Mouse (Mus musculus): ENCODE results near the gene Wnk1. TPM values are rescaled to one million over a fixed set of nuclear protein-coding genes. Genes with fewer than 3 reads are reported as not detected.

Wnk1 gene
- total and polyA plus RNA-seq, 3 experiments: 157 to 369 (median 354) TPM

DNA sequence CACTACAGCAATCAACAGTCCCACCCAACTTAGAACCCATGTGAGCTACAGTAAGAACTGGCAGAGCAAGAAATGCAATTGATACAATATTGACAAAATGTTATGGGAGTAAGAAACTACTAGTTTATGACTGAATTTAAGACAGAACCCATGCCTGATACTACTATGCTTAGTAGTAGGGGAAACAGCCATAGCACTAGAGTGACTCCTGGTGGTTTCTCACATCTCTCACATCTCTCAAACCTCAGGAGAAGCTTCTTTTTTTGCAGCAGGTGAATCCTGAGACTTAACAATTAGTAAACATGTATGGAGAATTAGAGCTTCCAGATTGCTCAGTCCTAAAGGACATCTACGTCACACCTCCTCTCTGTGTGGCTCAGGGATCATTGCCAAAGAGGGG, 42.0 kb downstream of the Wnk1 start:
- 43% methylated on average over 1 of the region's 1 CpGs for WGBS
- H3K4me3 ChIP-seq: no peak overlapping the region
- DNase-seq: no peak
- intact Hi-C loops (cut with DNase I): loop anchor here (10.0 kb wide), 1 partner anchor 202 kb away; no protein-coding TSS in a partner anchor
- no peak overlapping the region for H3K27ac ChIP-seq
- peak; percentile 45 for TF ChIP-seq CTCF (IDR thresholded peaks at IDR 0.05)
- TF ChIP-seq EP300 (IDR thresholded peaks at IDR 0.05; ENCODE audit: insufficient read depth, low read depth, low read length): no peak
- no peak overlapping the region for H3K9ac ChIP-seq (ENCODE audit: low read depth, low read length)
- peaks cover 1% of the 10 kb centered on the region for H3K4me1 ChIP-seq (ENCODE audit: control insufficient read depth, insufficient read depth, low read length)
- H3K79me2 ChIP-seq (replicated peaks; ENCODE audit: control insufficient read depth, insufficient read depth, low read length): peaks cover 3% of the 10 kb centered on the region; the same call in 1 of the 2 replicates
- peaks cover 16% of the 10 kb centered on the region for H3K36me3 ChIP-seq (ENCODE audit: control insufficient read depth, insufficient read depth, low read length)
- no peaks in the 10 kb centered on the region for H3K27me3 ChIP-seq (ENCODE audit: control insufficient read depth, insufficient read depth, low read length)

DNA sequence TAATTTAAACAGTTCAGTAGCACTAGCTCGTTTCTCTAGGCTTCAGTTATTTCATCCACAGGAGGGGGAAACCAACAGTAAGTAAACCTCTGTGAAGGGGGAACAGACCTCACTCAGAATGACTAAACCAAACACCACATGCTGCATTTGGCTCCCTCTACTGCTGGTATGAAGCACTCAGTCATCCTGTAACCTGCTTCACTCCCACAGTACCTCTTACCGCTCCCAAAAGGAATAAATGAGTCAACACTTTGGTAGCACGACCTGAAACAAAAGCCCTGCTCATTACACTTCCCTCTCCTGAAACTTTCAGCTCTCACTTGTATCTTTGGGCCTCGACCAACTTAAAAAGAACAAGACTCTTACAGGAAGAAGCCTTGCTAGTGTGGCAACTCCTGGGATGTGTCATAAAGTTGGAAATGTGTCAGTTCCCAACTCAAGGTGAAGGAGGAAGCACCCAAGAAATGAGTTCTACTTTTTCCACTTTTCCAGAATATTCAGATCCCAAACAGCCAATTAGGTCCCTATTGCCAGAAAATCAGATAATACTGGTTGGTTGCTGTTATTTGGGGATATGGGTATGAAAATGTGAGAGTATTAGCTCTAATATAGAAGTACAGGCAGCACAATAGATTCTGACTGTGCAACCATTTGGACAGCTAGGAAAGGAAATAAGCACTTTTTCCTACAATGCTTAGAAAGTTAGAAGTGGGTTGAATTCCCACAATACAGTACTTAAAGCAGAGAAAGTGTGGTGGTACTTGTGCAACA, 114.1 kb downstream of the Wnk1 start:
- Histone ChIP-seq H3K4me3 (no peak overlapping the region), H3K27me3 (ENCODE audit: control insufficient read depth, insufficient read depth, low read length) (no peaks in the 10 kb centered on the region), H3K79me2 (replicated peaks; ENCODE audit: control insufficient read depth, insufficient read depth, low read length) (no peaks in the 10 kb centered on the region), H3K4me1 (ENCODE audit: control insufficient read depth, insufficient read depth, low read length) (no peaks in the 10 kb centered on the region; the same call in 1 of the 2 replicates), H3K36me3 (ENCODE audit: control insufficient read depth, insufficient read depth, low read length) (peaks cover 18% of the 10 kb centered on the region), H3K9ac (ENCODE audit: low read depth, low read length) (no peak overlapping the region), H3K27ac (no peak overlapping the region)
- intact Hi-C loops (cut with DNase I): loop anchor here (2.0 to 5.0 kb wide), 2 partner anchors 132 to 432 kb away; no protein-coding TSS in a partner anchor
- no peak for DNase-seq
- no peak for TF ChIP-seq EP300 (IDR thresholded peaks at IDR 0.05; ENCODE audit: insufficient read depth, low read depth, low read length)
- peak; percentile 65 for TF ChIP-seq CTCF (IDR thresholded peaks at IDR 0.05)
- WGBS: 32% methylated on average over 4 of the region's 4 CpGs

DNA sequence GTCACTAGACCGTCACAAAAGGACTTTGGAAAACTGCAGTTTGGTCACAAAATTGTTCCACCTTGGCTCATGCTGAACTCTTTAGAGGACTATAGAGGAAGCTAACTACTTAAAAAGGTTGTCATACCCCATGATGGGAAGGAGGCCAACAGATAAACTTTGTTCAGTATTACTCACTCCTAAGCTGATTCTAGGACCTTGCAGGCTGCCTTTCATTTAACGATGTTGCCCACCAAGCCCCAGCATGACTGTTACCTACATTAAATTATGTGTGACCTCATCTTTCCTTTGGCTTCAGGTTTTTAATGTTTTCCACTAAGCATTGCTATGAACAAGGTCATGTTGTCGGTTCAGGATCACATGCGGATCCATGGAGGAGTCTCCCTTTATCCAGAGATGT, 115.9 kb downstream of the Wnk1 start:
- H3K36me3 ChIP-seq (ENCODE audit: control insufficient read depth, insufficient read depth, low read length): peaks cover 10% of the 10 kb centered on the region
- TF ChIP-seq EP300 (IDR thresholded peaks at IDR 0.05; ENCODE audit: insufficient read depth, low read depth, low read length): no peak
- no peak for TF ChIP-seq POLR2A (IDR thresholded peaks at IDR 0.05; ENCODE audit: insufficient read depth, low read depth, low read length)
- no peak for TF ChIP-seq CTCF (IDR thresholded peaks at IDR 0.05)
- no peaks in the 10 kb centered on the region for H3K79me2 ChIP-seq (replicated peaks; ENCODE audit: control insufficient read depth, insufficient read depth, low read length)
- no peak overlapping the region for H3K27ac ChIP-seq
- H3K4me1 ChIP-seq (ENCODE audit: control insufficient read depth, insufficient read depth, low read length): no peaks in the 10 kb centered on the region
- intact Hi-C loops (cut with DNase I): loop anchor here (5.0 kb wide), 1 partner anchor 430 kb away; no protein-coding TSS in a partner anchor
- WGBS: 79% methylated on average over 4 of the region's 4 CpGs
- no peak overlapping the region for H3K4me3 ChIP-seq
- DNase-seq: no peak
- no peaks in the 10 kb centered on the region for H3K27me3 ChIP-seq (ENCODE audit: control insufficient read depth, insufficient read depth, low read length)
- no peak overlapping the region for H3K9ac ChIP-seq (ENCODE audit: low read depth, low read length)

DNA sequence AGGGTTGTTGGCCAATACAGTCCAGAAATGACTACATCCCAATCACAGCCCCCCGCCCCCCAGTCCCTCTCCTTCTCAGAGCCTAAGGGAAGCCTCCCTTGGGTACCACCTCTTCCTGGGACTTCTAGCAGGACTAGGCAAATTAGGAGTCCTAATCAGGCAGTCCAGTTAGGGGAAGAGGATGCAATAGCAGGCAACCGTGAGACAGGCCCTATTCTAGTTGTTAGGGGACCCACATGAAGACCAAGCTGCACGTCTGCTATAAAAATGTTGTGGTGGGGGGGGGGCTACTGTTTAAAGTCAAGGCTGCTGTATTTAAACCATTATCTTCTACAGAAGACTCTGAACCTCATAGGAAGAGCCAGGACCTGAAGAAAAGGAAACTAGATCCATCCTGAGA, 116.3 kb downstream of the Wnk1 start:
- 87% methylated on average over 3 of the region's 3 CpGs for WGBS
- no peak overlapping the region for H3K27ac ChIP-seq
- intact Hi-C loops (cut with DNase I): loop anchor here (5.0 kb wide), 1 partner anchor 430 kb away; no protein-coding TSS in a partner anchor
- no peak overlapping the region for H3K9ac ChIP-seq (ENCODE audit: low read depth, low read length)
- no peak overlapping the region for H3K4me3 ChIP-seq
- H3K4me1 ChIP-seq (ENCODE audit: control insufficient read depth, insufficient read depth, low read length): no peaks in the 10 kb centered on the region
- H3K27me3 ChIP-seq (ENCODE audit: control insufficient read depth, insufficient read depth, low read length): no peaks in the 10 kb centered on the region
- no peak for DNase-seq
- no peaks in the 10 kb centered on the region for H3K79me2 ChIP-seq (replicated peaks; ENCODE audit: control insufficient read depth, insufficient read depth, low read length)
- no peak for TF ChIP-seq POLR2A (IDR thresholded peaks at IDR 0.05; ENCODE audit: insufficient read depth, low read depth, low read length)
- no peak for TF ChIP-seq CTCF (IDR thresholded peaks at IDR 0.05)
- no peak for TF ChIP-seq EP300 (IDR thresholded peaks at IDR 0.05; ENCODE audit: insufficient read depth, low read depth, low read length)
- peaks cover 9% of the 10 kb centered on the region for H3K36me3 ChIP-seq (ENCODE audit: control insufficient read depth, insufficient read depth, low read length)

DNA sequence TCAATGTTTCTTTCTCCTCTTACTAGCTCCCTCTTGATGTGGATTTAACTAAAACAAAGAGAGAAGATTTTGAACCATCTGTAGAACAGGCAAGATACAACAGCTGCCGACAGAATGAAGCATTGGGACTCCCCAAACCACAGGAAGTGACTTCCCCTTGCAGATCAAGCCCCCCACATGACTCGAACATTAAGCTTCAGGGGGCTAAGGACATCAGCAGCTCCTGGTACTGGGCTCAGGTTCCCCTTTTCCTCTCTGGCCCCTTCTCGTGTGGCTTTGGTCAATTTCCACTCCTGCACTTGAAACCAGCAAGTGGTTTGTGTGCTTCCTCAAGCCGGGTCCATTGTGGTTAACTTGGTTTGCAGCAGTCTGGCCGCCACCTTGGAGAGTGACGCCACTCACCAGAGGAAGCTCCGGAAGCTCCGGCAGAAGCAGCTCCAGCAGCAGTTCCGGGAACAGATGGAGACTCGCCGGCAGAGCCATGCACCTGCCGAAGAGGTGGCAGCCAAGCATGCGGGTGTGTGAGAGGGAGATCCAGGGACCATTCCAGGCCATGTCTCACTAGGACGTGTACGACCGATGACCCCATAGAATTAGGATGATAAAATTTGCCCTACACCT, 119.8 kb downstream of the Wnk1 start:
- no peak overlapping the region for H3K4me3 ChIP-seq
- peaks cover 2% of the 10 kb centered on the region; the same call in 1 of the 2 replicates for H3K79me2 ChIP-seq (replicated peaks; ENCODE audit: control insufficient read depth, insufficient read depth, low read length)
- DNase-seq: peak in 1 of 2 experiments; percentile 38
- H3K27me3 ChIP-seq (ENCODE audit: control insufficient read depth, insufficient read depth, low read length): no peaks in the 10 kb centered on the region
- no peak overlapping the region for H3K27ac ChIP-seq
- intact Hi-C loops (cut with DNase I): no loop called here
- no peak overlapping the region for H3K9ac ChIP-seq (ENCODE audit: low read depth, low read length)
- WGBS: 68% methylated on average over 16 of the region's 16 CpGs
- no peaks in the 10 kb centered on the region for H3K4me1 ChIP-seq (ENCODE audit: control insufficient read depth, insufficient read depth, low read length)
- no peaks in the 10 kb centered on the region; the same call in 1 of the 2 replicates for H3K36me3 ChIP-seq (ENCODE audit: control insufficient read depth, insufficient read depth, low read length)
- TF ChIP-seq EP300 (IDR thresholded peaks at IDR 0.05; ENCODE audit: insufficient read depth, low read depth, low read length): no peak
- no peak for TF ChIP-seq POLR2A (IDR thresholded peaks at IDR 0.05; ENCODE audit: insufficient read depth, low read depth, low read length)
- no peak for TF ChIP-seq CTCF (IDR thresholded peaks at IDR 0.05)

DNA sequence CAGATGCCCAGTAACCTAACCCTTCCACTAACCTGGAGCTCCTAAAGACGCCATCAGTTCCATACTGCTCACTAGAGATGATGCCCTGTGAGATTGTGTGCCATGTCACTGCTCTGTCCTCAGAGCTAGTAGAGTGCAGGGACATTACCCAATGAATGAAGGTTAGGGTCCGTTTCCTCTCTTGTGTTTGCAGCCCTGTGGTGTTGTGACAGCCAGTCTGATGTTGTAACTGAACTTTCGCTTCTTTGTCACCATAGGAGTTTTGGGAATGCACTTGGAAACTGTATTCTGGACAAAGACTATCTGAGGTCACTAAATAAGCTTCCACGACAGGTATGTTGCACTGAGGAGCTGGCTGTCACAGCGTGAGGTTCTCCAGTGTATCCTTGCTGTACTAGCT, 122.8 kb downstream of the Wnk1 start:
- WGBS: 93% methylated on average over 5 of the region's 5 CpGs
- H3K36me3 ChIP-seq (ENCODE audit: control insufficient read depth, insufficient read depth, low read length): no peaks in the 10 kb centered on the region; the same call in 1 of the 2 replicates
- no peaks in the 10 kb centered on the region for H3K27me3 ChIP-seq (ENCODE audit: control insufficient read depth, insufficient read depth, low read length)
- no peaks in the 10 kb centered on the region for H3K4me1 ChIP-seq (ENCODE audit: control insufficient read depth, insufficient read depth, low read length)
- H3K27ac ChIP-seq: no peak overlapping the region
- intact Hi-C loops (cut with DNase I): no loop called here
- no peak for DNase-seq
- peaks cover 2% of the 10 kb centered on the region; the same call in 1 of the 2 replicates for H3K79me2 ChIP-seq (replicated peaks; ENCODE audit: control insufficient read depth, insufficient read depth, low read length)
- TF ChIP-seq CTCF (IDR thresholded peaks at IDR 0.05): no peak
- no peak for TF ChIP-seq POLR2A (IDR thresholded peaks at IDR 0.05; ENCODE audit: insufficient read depth, low read depth, low read length)
- TF ChIP-seq EP300 (IDR thresholded peaks at IDR 0.05; ENCODE audit: insufficient read depth, low read depth, low read length): no peak
- H3K4me3 ChIP-seq: no peak overlapping the region
- no peak overlapping the region for H3K9ac ChIP-seq (ENCODE audit: low read depth, low read length)

Data from heart, adult 2 months (tissue).